Mouse (Mus musculus): Measurements from ENCODE around the gene Olfr44. TPM values are rescaled to one million over a fixed set of nuclear protein-coding genes. Genes with fewer than 3 reads are reported as not detected.

Gene Olfr44
- total and polyA plus RNA-seq, 3 experiments: not detected

- H3K79me2 ChIP-seq (ENCODE audit: control insufficient read depth, insufficient read depth, low read length, poor library complexity): no peaks in the 10 kb centered on the region
- no peaks in the 10 kb centered on the region for H3K4me1 ChIP-seq (ENCODE audit: control insufficient read depth in 1 of 2, insufficient read depth in 2 of 2, low read length in 2 of 2)
- no peaks in the 10 kb centered on the region for H3K36me3 ChIP-seq (ENCODE audit: control insufficient read depth in 1 of 2, insufficient read depth in 2 of 2, low read length in 2 of 2)
- H3K27me3 ChIP-seq (ENCODE audit: control insufficient read depth in 1 of 2, insufficient read depth in 2 of 2, low read length in 2 of 2): no peaks in the 10 kb centered on the region
- no peak overlapping the region for H3K9ac ChIP-seq (ENCODE audit: control insufficient read depth, low read depth, low read length, poor library complexity, severe bottlenecking)
- no peak for DNase-seq (ENCODE audit: low read depth, low spot score)
- no peaks in the 10 kb centered on the region for H3K9me3 ChIP-seq (replicated peaks; ENCODE audit: insufficient read depth, low read length)
- TF ChIP-seq MAFK (IDR thresholded peaks at IDR 0.05; ENCODE audit: borderline replicate concordance, low read depth, low read length) (no peak), CTCF (IDR thresholded peaks at IDR 0.05 in 2 of 3, conservative IDR thresholded peaks at IDR 0.05 in 1 of 3; ENCODE audit: control insufficient read depth in 1 of 3, insufficient read depth in 1 of 3, low read depth in 2 of 3, low read length in 3 of 3, poor library complexity in 1 of 3, severe bottlenecking in 1 of 3) (no peak), JUND (IDR thresholded peaks at IDR 0.05; ENCODE audit: low read depth, low read length) (no peak), USF2 (IDR thresholded peaks at IDR 0.05; ENCODE audit: borderline replicate concordance in 1 of 2, insufficient read depth in 1 of 2, low read depth in 1 of 2, low read length in 2 of 2) (no peak), NRF1 (IDR thresholded peaks at IDR 0.05; ENCODE audit: insufficient read depth, low read depth, low read length, poor library complexity, severe bottlenecking) (no peak), MYC (IDR thresholded peaks at IDR 0.05; ENCODE audit: low read depth, low read length) (no peak), MAZ (IDR thresholded peaks at IDR 0.05; ENCODE audit: low read depth, low read length) (no peak), POLR2AphosphoS5 (IDR thresholded peaks at IDR 0.05; ENCODE audit: borderline replicate concordance, low read depth, low read length) (no peak), E2F4 (IDR thresholded peaks at IDR 0.05; ENCODE audit: borderline replicate concordance, low read depth, low read length) (no peak), CHD1 (IDR thresholded peaks at IDR 0.05; ENCODE audit: low read depth, low read length) (no peak), KAT2A (conservative IDR thresholded peaks at IDR 0.05; ENCODE audit: low read depth, low read length) (no peak), NELFE (IDR thresholded peaks at IDR 0.05; ENCODE audit: low read depth, low read length) (no peak), EP300 (IDR thresholded peaks at IDR 0.05; ENCODE audit: low read depth in 1 of 2, low read length in 2 of 2) (no peak), GATA1 (IDR thresholded peaks at IDR 0.05; ENCODE audit: low read depth, low read length) (no peak), UBTF (IDR thresholded peaks at IDR 0.05; ENCODE audit: borderline replicate concordance, insufficient read depth, low read depth, low read length) (no peak), ZMIZ1 (IDR thresholded peaks at IDR 0.05; ENCODE audit: low read depth, low read length) (no peak), TCF12 (IDR thresholded peaks at IDR 0.05; ENCODE audit: low read depth, low read length) (no peak)
- no peak overlapping the region for H3K27ac ChIP-seq (ENCODE audit: control insufficient read depth, low read depth, low read length)
- no peak overlapping the region for H3K4me3 ChIP-seq (ENCODE audit: control insufficient read depth in 1 of 2, insufficient read depth in 1 of 2, low read depth in 2 of 2, low read length in 2 of 2)
Observed at GRCm38 (mm10) chr9:39509412-39509811, 15.6 kb upstream of the Olfr44 start.

- no peaks in the 10 kb centered on the region for H3K9me3 ChIP-seq (replicated peaks; ENCODE audit: insufficient read depth, low read length)
- H3K79me2 ChIP-seq (ENCODE audit: control insufficient read depth, insufficient read depth, low read length, poor library complexity): no peaks in the 10 kb centered on the region
- no peak for TF ChIP-seq NELFE (IDR thresholded peaks at IDR 0.05; ENCODE audit: low read depth, low read length)
- TF ChIP-seq ZNF384 (IDR thresholded peaks at IDR 0.05; ENCODE audit: low read depth, low read length): no peak
- TF ChIP-seq MYC (IDR thresholded peaks at IDR 0.05; ENCODE audit: low read depth, low read length): no peak
- TF ChIP-seq SIN3A (IDR thresholded peaks at IDR 0.05; ENCODE audit: low read length): no peak
- peak; percentile 22; the same call in 1 of the 2 replicates for TF ChIP-seq SMC3 (IDR thresholded peaks at IDR 0.05; ENCODE audit: low read depth, low read length)
- peak; percentile 18 to 41 (median 32); a peak in 4 of 6 replicates for TF ChIP-seq CTCF (IDR thresholded peaks at IDR 0.05 in 2 of 3, conservative IDR thresholded peaks at IDR 0.05 in 1 of 3; ENCODE audit: control insufficient read depth in 1 of 3, insufficient read depth in 1 of 3, low read depth in 2 of 3, low read length in 3 of 3, poor library complexity in 1 of 3, severe bottlenecking in 1 of 3)
- TF ChIP-seq TAL1 (IDR thresholded peaks at IDR 0.05; ENCODE audit: low read length): no peak
- TF ChIP-seq EP300 (IDR thresholded peaks at IDR 0.05; ENCODE audit: low read depth in 1 of 2, low read length in 2 of 2): no peak
- TF ChIP-seq MYB (IDR thresholded peaks at IDR 0.05; ENCODE audit: low read depth, low read length): no peak
- no peak for TF ChIP-seq MAZ (IDR thresholded peaks at IDR 0.05; ENCODE audit: low read depth, low read length)
- TF ChIP-seq USF2 (IDR thresholded peaks at IDR 0.05; ENCODE audit: borderline replicate concordance in 1 of 2, insufficient read depth in 1 of 2, low read depth in 1 of 2, low read length in 2 of 2): no peak
- TF ChIP-seq BHLHE40 (IDR thresholded peaks at IDR 0.05; ENCODE audit: borderline replicate concordance, low read depth, low read length): no peak
- TF ChIP-seq RAD21 (IDR thresholded peaks at IDR 0.05; ENCODE audit: low read depth, low read length): peak; percentile 32
- no peak for TF ChIP-seq MEF2A (IDR thresholded peaks at IDR 0.05; ENCODE audit: extremely low read depth, insufficient replicate concordance, low read depth, low read length, poor library complexity, severe bottlenecking)
- TF ChIP-seq RCOR1 (IDR thresholded peaks at IDR 0.05; ENCODE audit: low read depth, low read length): no peak
- no peak for TF ChIP-seq POLR2AphosphoS2 (IDR thresholded peaks at IDR 0.05; ENCODE audit: low read length)
- TF ChIP-seq POLR2A (IDR thresholded peaks at IDR 0.05; ENCODE audit: control insufficient read depth in 1 of 2, insufficient read depth in 1 of 2, low read depth in 1 of 2, low read length in 2 of 2, poor library complexity in 1 of 2): no peak
- no peak for TF ChIP-seq TCF12 (IDR thresholded peaks at IDR 0.05; ENCODE audit: low read depth, low read length)
- TF ChIP-seq KAT2A (conservative IDR thresholded peaks at IDR 0.05; ENCODE audit: low read depth, low read length): no peak
- no peak for TF ChIP-seq CHD2 (IDR thresholded peaks at IDR 0.05; ENCODE audit: low read length)
- no peak for TF ChIP-seq ZMIZ1 (IDR thresholded peaks at IDR 0.05; ENCODE audit: low read depth, low read length)
- peak; percentile 22 for DNase-seq (ENCODE audit: low read depth, low spot score)
- no peaks in the 10 kb centered on the region for H3K4me1 ChIP-seq (ENCODE audit: control insufficient read depth in 1 of 2, insufficient read depth in 2 of 2, low read length in 2 of 2)
- no peak overlapping the region for H3K4me3 ChIP-seq (ENCODE audit: control insufficient read depth in 1 of 2, insufficient read depth in 1 of 2, low read depth in 2 of 2, low read length in 2 of 2)
- H3K27me3 ChIP-seq (ENCODE audit: control insufficient read depth in 1 of 2, insufficient read depth in 2 of 2, low read length in 2 of 2): no peaks in the 10 kb centered on the region
- H3K9ac ChIP-seq (ENCODE audit: control insufficient read depth, low read depth, low read length, poor library complexity, severe bottlenecking): no peak overlapping the region
- no peaks in the 10 kb centered on the region for H3K36me3 ChIP-seq (ENCODE audit: control insufficient read depth in 1 of 2, insufficient read depth in 2 of 2, low read length in 2 of 2)
- no peak overlapping the region for H3K27ac ChIP-seq (ENCODE audit: control insufficient read depth, low read depth, low read length)
Observed at GRCm38 (mm10) chr9:39508998-39509397, 15.2 kb upstream of the Olfr44 start.

All from MEL (cell line).